Mouse (Mus musculus) lung, embryonic 14.5 days (tissue): ENCODE results near the gene Lrrc20. TPM values are rescaled to one million over a fixed set of nuclear protein-coding genes. Genes with fewer than 3 reads are reported as not detected.

ENCODE experiments used
- ATAC-seq: fragments of 200-750 bp; cut with Nextera tagmentation; 2 replicates; pipeline ENCODE4 v1.8.0; 2017; ENCODE audit warnings: mild to moderate bottlenecking, moderate TSS enrichment, moderate library complexity; ENCODE audit not compliant: insufficient read depth
- DNase-seq: peaks from one replicate; pipeline ENCODE4 v3.0.0-alpha.2; 2015
- H3K27ac ChIP-seq: fragments of 300-500 bp; sonication (generic); 2 replicates; pipeline ENCODE4 v1.5.1; 2014; ENCODE audit warnings: low read depth, mild to moderate bottlenecking, moderate library complexity
- H3K27me3 ChIP-seq: fragments of 300-500 bp; sonication (generic); 2 replicates; pipeline ENCODE4 v1.6.1; 2014; ENCODE audit warnings: low read length, control low read depth; ENCODE audit not compliant: insufficient read depth
- H3K36me3 ChIP-seq: fragments of 300-500 bp; sonication (generic); 2 replicates; pipeline ENCODE4 v1.6.1; 2014; ENCODE audit warnings: control low read depth; ENCODE audit not compliant: insufficient read depth
- H3K4me1 ChIP-seq: fragments of 300-500 bp; sonication (generic); 2 replicates; pipeline ENCODE4 v1.6.1; 2014; ENCODE audit warnings: antibody characterized with exemption, control low read depth; ENCODE audit not compliant: insufficient read depth
- H3K4me2 ChIP-seq: fragments of 300-500 bp; sonication (generic); 2 replicates; pipeline ENCODE4 v1.6.1; 2014; ENCODE audit warnings: mild to moderate bottlenecking
- H3K4me3 ChIP-seq: fragments of 300-500 bp; sonication (generic); 2 replicates; pipeline ENCODE4 v1.5.1; 2014; ENCODE audit warnings: low read depth, low read length
- H3K9ac ChIP-seq: fragments of 300-500 bp; sonication (generic); 2 replicates; pipeline ENCODE4 v1.6.1; 2014
- H3K9me3 ChIP-seq: fragments of 300-500 bp; sonication (generic); 2 replicates; pipeline ENCODE4 v1.6.1; 2016; ENCODE audit warnings: low read depth, low read length, control low read depth
- CTCF ChIP-seq: IDR thresholded peaks from 2 replicates; pipeline ENCODE4 v1.5.1; 2016; ENCODE audit warnings: antibody characterized with exemption, low read depth
- WGBS: fragments of 180-500 bp; shearing (Covaris S2); extraction: QIAGEN DNeasy Blood & Tissue Kit; methylation state at CpG from one replicate; pipeline ENCODE4 v1.1.7; 2014; 5-methylcytosine and 5-hydroxymethylcytosine counted together
- polyA plus RNA-seq: library from polyadenylated mRNA; unstranded; fragments of >200 nt; fragmentation: Nextera tagmentation; extraction: Ambion mirVana; gene quantifications from 2 replicates; pipeline ENCODE4 v1.2.1, GENCODE M21; 2014

Gene Lrrc20
- polyA plus RNA-seq, 1 experiment from 2014 or later: 9.8 TPM

- Histone ChIP-seq H3K36me3 (no peaks in the 10 kb centered on the region), H3K9ac (no peak overlapping the region), H3K9me3 (no peaks in the 10 kb centered on the region), H3K4me2 (no peak overlapping the region), H3K27me3 (no peaks in the 10 kb centered on the region), H3K27ac (no peak overlapping the region), H3K4me3 (no peak overlapping the region), H3K4me1 (no peaks in the 10 kb centered on the region)
- TF ChIP-seq CTCF: no peak
- ATAC-seq (no peak), DNase-seq (no peak)
- WGBS: 56% methylated on average over 4 of the region's 4 CpGs
Measured at GRCm38 (mm10) chr10:61564408-61564807, 88.8 kb downstream of the Lrrc20 start.

- TF ChIP-seq CTCF: no peak
Measured at GRCm38 (mm10) chr10:61570181-61570580, 94.6 kb downstream of the Lrrc20 start.

GRCm38 (mm10) chr10:61572126-61572525 is 96.5 kb downstream of the Lrrc20 start:
- no peaks in the 10 kb centered on the region for H3K36me3 ChIP-seq
- WGBS: 50% methylated on average over 5 of the region's 5 CpGs
- no peak for ATAC-seq

More at GRCm38 (mm10) chr10:61570181-61570580, 94.6 kb downstream of the Lrrc20 start:
- DNase-seq (no peak), ATAC-seq (no peak)
- H3K36me3 ChIP-seq: no peaks in the 10 kb centered on the region
- no peak overlapping the region for H3K27ac ChIP-seq
- no peak overlapping the region for H3K4me3 ChIP-seq
- WGBS: 23% methylated on average over 10 of the region's 10 CpGs
- H3K9me3 ChIP-seq: no peaks in the 10 kb centered on the region
- H3K4me1 ChIP-seq: no peaks in the 10 kb centered on the region
- no peaks in the 10 kb centered on the region for H3K27me3 ChIP-seq
- no peak overlapping the region for H3K4me2 ChIP-seq
- H3K9ac ChIP-seq: no peak overlapping the region

GRCm38 (mm10) chr10:61576120-61576767 is 100.6 kb downstream of the Lrrc20 start:
- 68% methylated on average over 13 of the region's 13 CpGs for WGBS
- H3K27ac ChIP-seq: no peak overlapping the region
- ATAC-seq: no peak
- H3K4me1 ChIP-seq: no peaks in the 10 kb centered on the region
- no peaks in the 10 kb centered on the region for H3K9me3 ChIP-seq
- no peaks in the 10 kb centered on the region for H3K36me3 ChIP-seq
- no peak overlapping the region for H3K4me2 ChIP-seq
- DNase-seq: peak; percentile 52
- H3K9ac ChIP-seq: no peak overlapping the region
- no peak for TF ChIP-seq CTCF
- no peaks in the 10 kb centered on the region for H3K27me3 ChIP-seq
- no peak overlapping the region for H3K4me3 ChIP-seq

More at GRCm38 (mm10) chr10:61572126-61572525, 96.5 kb downstream of the Lrrc20 start:
- TF ChIP-seq CTCF: no peak
- no peaks in the 10 kb centered on the region for H3K9me3 ChIP-seq
- H3K4me3 ChIP-seq: no peak overlapping the region
- no peak overlapping the region for H3K27ac ChIP-seq
- DNase-seq: peak; percentile 23
- no peaks in the 10 kb centered on the region for H3K27me3 ChIP-seq
- H3K4me1 ChIP-seq: no peaks in the 10 kb centered on the region
- no peak overlapping the region for H3K4me2 ChIP-seq
- H3K9ac ChIP-seq: no peak overlapping the region

- WGBS: 83% methylated on average over 7 of the region's 7 CpGs
- Histone ChIP-seq H3K4me3 (no peak overlapping the region), H3K27me3 (no peaks in the 10 kb centered on the region), H3K27ac (no peak overlapping the region), H3K9me3 (no peaks in the 10 kb centered on the region), H3K4me2 (no peak overlapping the region), H3K9ac (no peak overlapping the region), H3K36me3 (no peaks in the 10 kb centered on the region), H3K4me1 (no peaks in the 10 kb centered on the region)
- no peak for DNase-seq
- no peak for ATAC-seq
- TF ChIP-seq CTCF: peak; percentile 38; the same call in 1 of the 2 replicates
Measured at GRCm38 (mm10) chr10:61587241-61587849, 111.7 kb downstream of the Lrrc20 start.

GRCm38 (mm10) chr10:61597991-61598390 is 122.4 kb downstream of the Lrrc20 start:
- peaks cover 6% of the 10 kb centered on the region for H3K4me1 ChIP-seq
- 56% methylated on average over 7 of the region's 7 CpGs for whole genome bisulfite sequencing
- no peak for ATAC-seq

GRCm38 (mm10) chr10:61599556-61600114 is 124.0 kb downstream of the Lrrc20 start:
- Histone ChIP-seq H3K9ac (no peak overlapping the region), H3K27me3 (peaks cover 16% of the 10 kb centered on the region), H3K27ac (no peak overlapping the region), H3K9me3 (no peaks in the 10 kb centered on the region), H3K36me3 (no peaks in the 10 kb centered on the region), H3K4me1 (peaks cover 6% of the 10 kb centered on the region), H3K4me3 (no peak overlapping the region), H3K4me2 (no peak overlapping the region)
- DNase-seq (no peak), ATAC-seq (no peak)
- WGBS: 65% methylated on average over 9 of the region's 9 CpGs
- TF ChIP-seq CTCF: no peak

More at GRCm38 (mm10) chr10:61597991-61598390, 122.4 kb downstream of the Lrrc20 start:
- Histone ChIP-seq H3K4me2 (no peak overlapping the region), H3K27me3 (peaks cover 23% of the 10 kb centered on the region), H3K9ac (no peak overlapping the region), H3K36me3 (no peaks in the 10 kb centered on the region), H3K27ac (no peak overlapping the region), H3K4me3 (no peak overlapping the region), H3K9me3 (no peaks in the 10 kb centered on the region)
- DNase-seq: no peak
- TF ChIP-seq CTCF: no peak
